Mouse (Mus musculus) heart, adult 2 months (tissue): Measurements from ENCODE around the gene Dclre1c.

ENCODE experiments used
- CTCF ChIP-seq: fragments of 200-600 bp; IDR thresholded peaks from 2 replicates; pipeline ENCODE4 v1.8.1; 2022; ENCODE audit warnings: antibody characterized with exemption, mild to moderate bottlenecking, moderate library complexity
- EP300 ChIP-seq: fragments of 200-500 bp; IDR thresholded peaks from 2 replicates; pipeline ENCODE4 v1.6.1; 2011; ENCODE audit warnings: low read depth, low read length, control low read depth; ENCODE audit not compliant: insufficient read depth

DNA sequence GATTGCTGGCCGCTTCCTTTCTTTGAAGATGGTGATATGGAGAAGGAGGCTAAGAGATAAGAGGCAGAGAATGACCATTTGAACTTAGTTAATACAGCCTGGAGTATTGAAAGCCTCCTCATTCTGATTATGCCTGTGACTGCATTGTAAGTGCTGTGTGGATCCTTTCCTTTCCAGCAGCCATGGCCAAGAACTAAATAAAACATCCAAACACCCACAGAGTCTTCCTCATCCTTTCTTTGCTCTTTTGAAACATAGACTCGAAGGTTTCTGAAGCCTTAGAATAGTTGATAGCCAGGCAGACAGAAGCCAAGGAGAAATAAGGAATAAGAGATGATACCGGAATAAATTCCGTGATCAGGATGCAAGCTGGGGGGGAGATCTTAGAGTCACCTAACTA is 17.9 kb upstream of the Dclre1c start:
- TF ChIP-seq CTCF (no peak), EP300 (no peak)
